Mouse (Mus musculus) lung, postnatal 0 days (tissue): ENCODE data around the gene Trim15.

Source experiments
- CTCF ChIP-seq: IDR thresholded peaks from 2 replicates; pipeline ENCODE4 v1.5.1; 2016; ENCODE audit warnings: antibody characterized with exemption, mild to moderate bottlenecking
- EP300 ChIP-seq: IDR thresholded peaks from 2 replicates; pipeline ENCODE4 v1.6.1; 2016; ENCODE audit warnings: antibody characterized with exemption, mild to moderate bottlenecking, control low read depth

GRCm38 (mm10) chr17:36874636-36875035, 7.6 kb upstream of the Trim15 start:
- TF ChIP-seq CTCF: no peak
- TF ChIP-seq EP300: no peak
